Mouse (Mus musculus) T-helper 17 cell (primary cell): ENCODE measurements around the gene Vpreb2.
"Not testable (repeated sequence)": the region's sequence is repeated elsewhere in the genome, so short reads cannot be mapped to it uniquely, and the experiment has no call there.

Experiments used
- in situ Hi-C, 2 experiments: fragments of 300-600 bp; cut with MboI, MseI; formaldehyde crosslinking; loops; 1 replicate in 1 of 2; 2 replicates in 1 of 2; pipeline ENCODE4 v1.15.1; 2025; ENCODE audit warnings: high pct_unique_total_duplicates in 2 of 2

Gene Vpreb2

DNA sequence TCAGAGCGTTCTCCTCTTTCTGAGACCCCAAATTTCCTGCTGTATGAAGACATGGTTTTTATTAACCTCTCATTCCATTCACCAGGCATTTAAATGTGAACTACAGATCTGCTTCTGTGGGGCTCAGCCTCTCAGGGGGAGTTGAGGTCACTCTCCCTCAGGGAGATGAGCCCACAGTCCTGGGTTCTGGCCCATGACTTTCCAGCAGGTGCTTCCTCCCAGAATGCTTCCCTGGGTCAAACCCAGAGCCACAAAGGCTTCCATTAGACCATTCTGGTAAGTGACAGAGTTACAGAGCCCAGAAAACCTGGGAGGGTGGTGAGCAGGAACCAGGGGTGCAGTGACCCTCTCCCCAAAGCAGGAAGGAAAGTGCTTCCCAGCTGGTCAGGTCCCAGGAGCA is at the start of gene Vpreb2:
Gene Vpreb2 (plus strand): TSS at position 301 of the 400 bp plus-strand sequence.
- in situ Hi-C loops, result no loop called here

DNA sequence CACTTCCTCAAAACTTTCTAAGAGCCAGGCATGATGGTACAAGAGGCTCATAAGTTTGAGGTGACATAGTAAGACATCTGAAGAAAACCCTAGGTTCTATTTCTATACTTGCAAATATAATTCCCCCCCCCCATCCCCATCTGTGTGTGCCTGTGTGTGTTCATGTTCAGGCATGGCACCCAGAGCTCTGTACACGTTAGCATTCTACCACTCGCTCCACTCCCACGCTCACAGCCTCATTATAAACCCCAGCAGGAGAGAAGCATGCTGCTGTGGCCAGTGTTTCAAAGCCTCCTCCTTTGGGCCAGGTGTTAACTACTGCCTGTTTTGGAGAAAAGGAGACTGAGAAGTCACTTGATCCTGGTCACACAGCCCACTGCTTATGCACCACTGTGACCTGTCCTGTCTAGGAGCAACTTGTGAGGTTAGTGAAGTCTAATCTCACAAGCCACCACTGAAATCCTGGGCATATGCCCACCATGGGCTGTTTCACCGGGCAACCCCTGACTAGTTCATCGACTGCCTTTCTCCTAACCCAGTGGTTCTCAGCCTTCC is 48.2 kb upstream of the Vpreb2 start:
- in situ Hi-C loops, result no loop called here

DNA sequence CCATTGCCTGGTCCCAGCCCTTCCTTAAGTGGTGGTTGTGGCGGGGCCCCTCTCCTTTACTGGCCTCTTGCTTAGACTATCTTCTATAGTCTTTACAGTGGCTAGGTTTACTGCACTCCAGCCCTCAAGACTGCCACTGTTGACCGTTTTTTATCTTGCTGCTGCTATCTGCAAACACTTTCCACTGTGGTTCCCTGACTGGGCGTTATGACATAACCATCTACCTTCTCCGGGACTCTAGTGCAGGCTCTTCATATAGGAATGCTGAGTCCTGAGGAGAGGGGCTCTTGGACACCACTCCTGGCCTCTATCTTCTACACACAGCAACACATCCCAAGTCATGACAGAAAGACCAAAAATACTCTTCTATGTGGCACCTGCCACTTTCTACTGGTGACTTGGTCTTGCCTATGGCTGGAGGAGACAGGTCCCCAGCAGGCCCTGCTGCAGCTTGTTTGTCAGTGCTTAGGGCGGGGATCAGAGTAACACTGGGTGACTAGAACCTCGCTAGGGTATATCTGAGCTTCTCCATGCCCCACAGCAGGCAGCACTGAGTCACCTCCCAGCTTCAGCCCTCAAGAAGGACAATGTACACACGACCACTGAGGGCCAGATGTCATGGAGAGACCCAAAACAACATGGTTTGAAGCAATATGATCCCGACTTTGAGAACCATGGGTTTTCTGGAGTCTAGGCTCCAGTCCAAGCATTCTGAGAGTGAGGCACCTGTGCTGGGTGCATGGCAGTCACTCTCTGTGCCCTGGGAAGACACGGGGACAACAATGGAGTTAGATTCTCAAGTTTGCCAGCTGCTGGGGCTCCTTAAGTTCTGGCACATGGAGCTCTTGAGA is 46.4 kb upstream of the Vpreb2 start:
- in situ Hi-C loops, result no loop called here

DNA sequence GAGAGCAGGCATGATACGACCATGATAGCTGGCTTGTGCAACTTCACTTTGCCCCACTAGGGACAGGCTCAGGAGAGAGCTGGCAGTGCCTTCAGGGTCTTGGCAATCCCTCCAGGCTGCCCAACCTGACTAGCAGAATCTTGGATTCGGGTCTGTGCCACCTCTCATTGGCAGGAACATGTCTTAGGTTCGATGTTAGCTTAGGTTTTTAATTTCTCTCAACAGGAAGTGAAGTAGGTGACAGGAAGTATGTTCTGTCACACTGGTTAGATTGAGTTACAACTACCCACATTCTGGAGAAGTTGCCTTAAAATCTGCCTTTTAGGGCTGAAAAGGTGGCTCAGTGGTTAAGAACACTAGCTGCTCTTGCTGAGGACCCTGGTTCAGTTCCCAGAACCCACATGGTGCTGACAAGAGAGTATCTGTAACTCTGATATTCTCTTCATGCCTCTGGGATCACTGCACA is 45.8 kb upstream of the Vpreb2 start:
- in situ Hi-C loops, result no loop called here

DNA sequence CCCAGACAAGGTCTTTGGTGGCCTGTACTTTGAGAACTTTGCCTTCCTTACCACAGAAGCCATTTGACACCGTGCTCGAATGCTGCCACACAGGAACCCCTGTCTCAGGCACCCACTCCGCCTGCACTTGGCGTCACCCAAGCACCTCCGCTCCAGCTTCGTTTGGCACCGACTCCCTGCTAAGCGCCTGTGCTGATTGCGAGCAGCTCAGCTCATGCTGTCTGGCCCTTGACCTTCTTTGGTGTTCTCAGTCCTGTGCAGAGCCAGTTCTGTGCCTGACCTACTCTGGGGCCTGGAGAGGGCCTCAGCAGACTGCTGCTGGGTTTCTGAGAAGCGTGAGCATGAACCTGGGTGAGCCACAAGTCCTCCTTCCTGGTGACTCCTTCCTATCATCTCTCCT is 43.5 kb upstream of the Vpreb2 start:
- in situ Hi-C loops, result no loop called here

GRCm38 (mm10) chr16:17938187-17938586 is 42.0 kb upstream of the Vpreb2 start:
- in situ Hi-C loops, result no loop called here

- in situ Hi-C loops, result no loop called here
These were observed 41.4 kb upstream of the Vpreb2 start for GRCm38 (mm10) chr16:17938821-17939220.

GRCm38 (mm10) chr16:17939255-17939751 is 40.9 kb upstream of the Vpreb2 start:
- in situ Hi-C loops, result no loop called here

- in situ Hi-C loops, result no loop called here
These were observed 36.8 kb upstream of the Vpreb2 start for GRCm38 (mm10) chr16:17943466-17943865.

DNA sequence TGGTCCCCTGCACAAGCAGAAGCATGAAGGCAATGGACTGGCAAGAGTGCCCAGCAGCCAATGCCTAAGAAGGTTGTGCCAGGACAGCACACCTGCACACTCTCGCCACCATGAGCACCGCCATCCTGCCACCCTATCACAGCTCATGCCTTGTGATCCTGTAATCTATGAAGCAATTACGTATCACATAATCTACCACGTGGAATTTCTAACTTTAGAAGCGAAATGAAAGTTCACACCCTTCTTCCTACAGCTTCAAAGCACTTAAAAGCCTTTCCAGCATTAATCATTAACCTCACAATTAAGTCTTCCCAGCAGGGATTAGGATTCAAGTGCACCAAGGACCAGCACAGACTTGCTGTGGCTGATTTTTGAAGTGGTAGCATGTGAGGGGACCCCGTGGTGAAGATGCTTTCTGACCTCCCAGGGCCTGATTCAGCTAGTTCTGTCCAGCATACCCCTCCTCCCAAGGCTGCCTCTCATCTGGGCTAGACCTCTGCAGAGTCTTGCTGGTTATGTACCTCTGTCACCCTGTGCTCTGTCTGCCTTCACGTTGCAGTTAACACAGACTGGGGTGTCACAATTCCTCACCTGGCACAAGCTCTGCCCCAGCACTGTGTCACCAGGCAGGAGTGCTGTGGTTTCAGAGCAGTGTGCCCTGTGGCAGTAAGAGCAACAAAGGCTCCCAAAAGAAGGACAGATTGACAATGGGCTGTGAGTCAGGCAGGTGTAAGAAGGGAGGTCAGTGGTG is 35.0 kb upstream of the Vpreb2 start:
- in situ Hi-C loops, result no loop called here

- in situ Hi-C loops, result no loop called here
These were observed 30.8 kb upstream of the Vpreb2 start for GRCm38 (mm10) chr16:17949421-17949877.

DNA sequence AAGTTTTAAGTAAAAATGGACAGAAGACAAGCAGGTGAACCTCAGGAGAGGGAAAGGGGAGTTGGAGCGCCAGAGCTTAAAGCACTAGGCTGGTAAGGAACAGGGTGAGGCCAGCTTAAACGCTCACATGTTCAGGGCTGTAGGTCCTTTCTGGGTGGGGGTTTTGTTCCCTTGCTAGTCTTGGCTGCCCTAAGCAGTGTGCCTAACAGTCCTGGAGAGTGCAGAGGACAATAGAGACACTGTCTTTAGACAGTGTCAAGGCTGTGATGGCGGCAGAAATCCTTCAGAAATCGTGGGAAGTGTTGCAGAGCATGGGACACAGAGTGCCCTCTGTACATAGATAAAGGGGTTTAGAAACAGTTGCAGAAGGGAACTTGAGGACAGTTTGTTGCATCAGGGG is 30.2 kb upstream of the Vpreb2 start:
- in situ Hi-C loops, result loop anchor here in 1 of 2 experiments (10.0 kb wide), 1 partner anchor 715 kb away; the partner anchor contains the start of gene Hic2

- in situ Hi-C loops, result loop anchor here in 1 of 2 experiments (10.0 kb wide), 1 partner anchor 717 kb away; the partner anchor contains the start of gene Hic2
These were observed 28.6 kb upstream of the Vpreb2 start for GRCm38 (mm10) chr16:17951618-17952017.

- in situ Hi-C loops, result loop anchor here in 1 of 2 experiments (10.0 kb wide), 1 partner anchor 721 kb away; the partner anchor contains the start of gene Hic2
These were observed 24.1 kb upstream of the Vpreb2 start for GRCm38 (mm10) chr16:17956052-17956638.

DNA sequence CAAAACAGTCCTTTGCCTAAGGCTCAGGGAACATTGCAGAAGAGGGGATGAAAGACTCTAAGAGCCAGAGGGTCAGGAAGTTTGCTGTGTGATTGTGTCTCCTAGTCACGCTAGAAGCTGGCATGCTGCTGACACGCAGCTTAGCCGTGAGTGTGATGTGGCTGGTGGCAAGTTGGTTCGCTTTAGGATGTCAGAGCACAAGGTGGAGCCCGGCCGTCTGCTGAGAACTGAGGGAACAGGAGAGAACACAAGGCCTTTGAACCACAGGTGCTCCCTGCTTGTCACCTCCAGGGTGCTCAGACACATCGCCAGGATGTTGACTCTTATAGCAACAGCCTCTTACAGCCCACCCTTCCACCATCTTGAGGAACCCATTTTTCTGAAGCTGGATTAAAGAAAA is 18.1 kb upstream of the Vpreb2 start:
- in situ Hi-C loops, result no loop called here

DNA sequence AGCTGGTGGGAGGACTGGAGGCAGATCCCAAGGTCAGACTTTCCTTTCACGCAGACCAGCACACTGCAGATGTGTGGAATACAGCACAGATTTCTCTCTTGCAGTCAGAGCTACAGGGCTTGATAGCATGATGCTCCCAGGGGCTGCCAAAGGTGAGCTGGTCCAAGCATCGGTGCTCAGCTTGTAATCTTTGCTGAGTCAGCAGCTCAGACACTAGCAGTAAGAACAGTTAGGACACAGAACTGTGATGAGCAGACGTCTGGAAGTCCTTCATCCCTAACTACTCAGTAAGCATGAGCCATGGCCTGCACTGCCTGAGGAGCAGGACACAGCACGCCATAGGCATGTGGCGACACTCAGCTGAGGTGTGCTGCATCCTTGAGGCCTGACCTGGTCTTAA is 8.4 kb upstream of the Vpreb2 start:
- in situ Hi-C loops, result no loop called here

- in situ Hi-C loops, result not testable (repeated sequence)
These were observed 2.4 kb upstream of the Vpreb2 start for GRCm38 (mm10) chr16:17977840-17978239.

- in situ Hi-C loops, result no loop called here
These were observed 3.0 kb downstream of the Vpreb2 start for GRCm38 (mm10) chr16:17983201-17983600.

- in situ Hi-C loops, result no loop called here
These were observed 4.0 kb downstream of the Vpreb2 start for GRCm38 (mm10) chr16:17984231-17984630.

GRCm38 (mm10) chr16:17985078-17985477 is 4.8 kb downstream of the Vpreb2 start:
- in situ Hi-C loops, result no loop called here

GRCm38 (mm10) chr16:17986456-17987132 is 6.4 kb downstream of the Vpreb2 start:
- in situ Hi-C loops, result no loop called here
